Mouse (Mus musculus) embryonic facial prominence, embryonic 11.5 days (tissue): Measurements from ENCODE around the gene Wdr95. TPM values are rescaled to one million over a fixed set of nuclear protein-coding genes. Genes with fewer than 3 reads are reported as not detected.

ENCODE experiments used
- ATAC-seq: fragments of 200-750 bp; cut with Nextera tagmentation; replicated peaks from 2 replicates; pipeline ENCODE4 v1.8.0; 2017; ENCODE audit warnings: low read depth; ENCODE audit not compliant: insufficient number of reproducible peaks, low FRiP score, low TSS enrichment
- DNase-seq: peaks from one replicate; pipeline ENCODE4 v3.0.0-alpha.2; 2015; ENCODE audit warnings: low spot score
- H3K27ac ChIP-seq: fragments of 300-500 bp; sonication (generic); replicated peaks from 2 replicates; pipeline ENCODE4 v1.5.1; 2014; ENCODE audit warnings: mild to moderate bottlenecking, low read depth, low read length, control low read depth
- H3K27me3 ChIP-seq: fragments of 300-500 bp; sonication (generic); 2 replicates; pipeline ENCODE4 v1.6.1; 2014; ENCODE audit warnings: mild to moderate bottlenecking, low read length, moderate library complexity, mixed read lengths; ENCODE audit not compliant: control insufficient read depth, insufficient read depth
- H3K36me3 ChIP-seq: fragments of 300-500 bp; sonication (generic); replicated peaks from 2 replicates; pipeline ENCODE4 v1.6.1; 2014; ENCODE audit warnings: low read depth, mild to moderate bottlenecking, low read length, moderate library complexity, mixed read lengths; ENCODE audit not compliant: control insufficient read depth, insufficient read depth
- H3K4me1 ChIP-seq: fragments of 300-500 bp; sonication (generic); 2 replicates; pipeline ENCODE4 v1.6.1; 2014; ENCODE audit warnings: low read length, mixed read lengths; ENCODE audit not compliant: control insufficient read depth, insufficient read depth
- H3K4me2 ChIP-seq: fragments of 300-500 bp; sonication (generic); 2 replicates; pipeline ENCODE4 v1.6.1; 2014; ENCODE audit warnings: low read depth, mild to moderate bottlenecking, control low read depth, low read length, moderate library complexity
- H3K4me3 ChIP-seq: fragments of 300-500 bp; sonication (generic); 2 replicates; pipeline ENCODE4 v1.5.1; 2014; ENCODE audit warnings: low read depth, low read length, control low read depth
- H3K9ac ChIP-seq: fragments of 300-500 bp; sonication (generic); replicated peaks from 2 replicates; pipeline ENCODE4 v1.6.1; 2014; ENCODE audit warnings: mild to moderate bottlenecking, control low read depth, low read length
- H3K9me3 ChIP-seq: fragments of 300-500 bp; sonication (generic); replicated peaks from 2 replicates; pipeline ENCODE4 v1.6.1; 2016; ENCODE audit warnings: mild to moderate bottlenecking, low read length, inconsistent platforms, mixed read lengths; ENCODE audit not compliant: control insufficient read depth
- WGBS: fragments of 180-500 bp; shearing (Covaris S2); extraction: QIAGEN DNeasy Blood & Tissue Kit; methylation state at CpG from one replicate; pipeline ENCODE4 v1.1.7; 2014; 5-methylcytosine and 5-hydroxymethylcytosine counted together
- polyA plus RNA-seq: library from polyadenylated mRNA; unstranded; fragments of >200 nt; fragmentation: Nextera tagmentation; extraction: Ambion mirVana; gene quantifications from 2 replicates; pipeline ENCODE4 v1.2.1, GENCODE M21; 2014

Wdr95 gene
- polyA plus RNA-seq, 1 experiment from 2014 or later: not detected

- WGBS: 54% methylated on average over 8 of the region's 8 CpGs
- DNase-seq (peak; percentile 39), ATAC-seq (no peak)
- no peaks in the 10 kb centered on the region for H3K4me1 ChIP-seq
- H3K27me3 ChIP-seq: no peaks in the 10 kb centered on the region
- H3K36me3 ChIP-seq: peaks cover 2% of the 10 kb centered on the region
- H3K4me3 ChIP-seq: no peak overlapping the region
- H3K9ac ChIP-seq: 0 out of 2 replicates have a peak overlapping the region, but pooled peaks have one; percentile 19
- H3K27ac ChIP-seq: no peak overlapping the region
- no peaks in the 10 kb centered on the region for H3K9me3 ChIP-seq
- no peak overlapping the region for H3K4me2 ChIP-seq
Observed at GRCm38 (mm10) chr5:149637306-149637705, 108.8 kb downstream of the Wdr95 start.

GRCm38 (mm10) chr5:149641277-149641892, 112.9 kb downstream of the Wdr95 start:
- Histone ChIP-seq H3K4me3 (no peak overlapping the region), H3K9me3 (no peaks in the 10 kb centered on the region), H3K36me3 (no peaks in the 10 kb centered on the region), H3K4me2 (no peak overlapping the region), H3K27me3 (no peaks in the 10 kb centered on the region), H3K4me1 (no peaks in the 10 kb centered on the region), H3K9ac (no peak overlapping the region), H3K27ac (no peak overlapping the region)
- ATAC-seq (no peak), DNase-seq (no peak)
- whole genome bisulfite sequencing: 87% methylated on average over 8 of the region's 8 CpGs

- ATAC-seq: no peak
- no peaks in the 10 kb centered on the region for H3K4me1 ChIP-seq
- WGBS: 57% methylated on average over 6 of the region's 6 CpGs
- no peak overlapping the region for H3K4me2 ChIP-seq
- DNase-seq: peak; percentile 42
- H3K27ac ChIP-seq: no peak overlapping the region
- H3K36me3 ChIP-seq: no peaks in the 10 kb centered on the region
- no peaks in the 10 kb centered on the region for H3K9me3 ChIP-seq
- no peak overlapping the region for H3K4me3 ChIP-seq
- H3K27me3 ChIP-seq: no peaks in the 10 kb centered on the region
- H3K9ac ChIP-seq: no peak overlapping the region
Observed at GRCm38 (mm10) chr5:149642366-149642765, 113.9 kb downstream of the Wdr95 start.

GRCm38 (mm10) chr5:149642783-149643509, 114.5 kb downstream of the Wdr95 start:
- H3K4me3 ChIP-seq: no peak overlapping the region
- DNase-seq (no peak), ATAC-seq (no peak)
- no peak overlapping the region for H3K4me2 ChIP-seq
- WGBS: 82% methylated on average over 11 of the region's 11 CpGs
- H3K9me3 ChIP-seq: no peaks in the 10 kb centered on the region
- no peaks in the 10 kb centered on the region for H3K36me3 ChIP-seq
- no peak overlapping the region for H3K27ac ChIP-seq
- no peak overlapping the region for H3K9ac ChIP-seq
- no peaks in the 10 kb centered on the region for H3K4me1 ChIP-seq
- H3K27me3 ChIP-seq: no peaks in the 10 kb centered on the region

GRCm38 (mm10) chr5:149647367-149648115, 119.1 kb downstream of the Wdr95 start:
- H3K4me3 ChIP-seq: no peak overlapping the region
- H3K4me1 ChIP-seq: no peaks in the 10 kb centered on the region
- H3K27me3 ChIP-seq: no peaks in the 10 kb centered on the region
- no peaks in the 10 kb centered on the region for H3K9me3 ChIP-seq
- WGBS: 72% methylated on average over 8 of the region's 8 CpGs
- no peak overlapping the region for H3K4me2 ChIP-seq
- no peaks in the 10 kb centered on the region for H3K36me3 ChIP-seq
- ATAC-seq: no peak
- H3K9ac ChIP-seq: no peak overlapping the region
- no peak for DNase-seq
- H3K27ac ChIP-seq: no peak overlapping the region

DNA sequence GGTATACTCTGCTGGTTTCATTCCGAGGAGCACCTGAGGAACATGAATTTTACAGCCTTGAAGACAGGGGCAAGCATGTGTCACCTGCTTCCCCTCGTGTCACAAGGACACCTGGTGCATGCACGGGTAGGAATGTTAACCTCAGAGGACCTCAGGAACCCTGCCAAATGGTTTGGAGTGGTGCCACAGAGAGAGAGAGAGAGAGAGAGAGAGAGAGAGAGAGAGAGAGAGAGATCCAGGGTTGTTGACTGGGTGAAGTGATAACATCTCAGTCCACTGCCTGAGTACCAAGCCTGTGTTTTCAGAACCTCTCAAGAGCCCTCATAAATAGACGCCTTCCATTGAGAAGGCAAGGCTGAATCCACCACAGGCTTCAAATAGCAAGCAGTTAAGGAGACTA, 119.7 kb downstream of the Wdr95 start:
- no peak overlapping the region for H3K9ac ChIP-seq
- no peak overlapping the region for H3K4me2 ChIP-seq
- H3K27me3 ChIP-seq: no peaks in the 10 kb centered on the region
- WGBS: 70% methylated on average over 4 of the region's 4 CpGs
- no peak overlapping the region for H3K27ac ChIP-seq
- H3K4me3 ChIP-seq: no peak overlapping the region
- no peaks in the 10 kb centered on the region for H3K9me3 ChIP-seq
- ATAC-seq (no peak), DNase-seq (no peak)
- H3K4me1 ChIP-seq: no peaks in the 10 kb centered on the region
- no peaks in the 10 kb centered on the region for H3K36me3 ChIP-seq

GRCm38 (mm10) chr5:149648895-149649406, 120.5 kb downstream of the Wdr95 start:
- Histone ChIP-seq H3K9me3 (no peaks in the 10 kb centered on the region), H3K4me2 (no peak overlapping the region), H3K9ac (no peak overlapping the region), H3K36me3 (no peaks in the 10 kb centered on the region), H3K4me3 (no peak overlapping the region), H3K27ac (no peak overlapping the region), H3K4me1 (no peaks in the 10 kb centered on the region), H3K27me3 (no peaks in the 10 kb centered on the region)
- no peak for DNase-seq
- no peak for ATAC-seq
- WGBS: 78% methylated on average over 6 of the region's 6 CpGs
